Mouse (Mus musculus): ENCODE measurements around the gene Gemin5.
A peak's percentile ranks its signal among the peaks of the same experiment; 100 is the strongest.
"Not testable (repeated sequence)": the region's sequence is repeated elsewhere in the genome, so short reads cannot be mapped to it uniquely, and the experiment has no call there.

Gemin5 gene

GRCm38 (mm10) chr11:58168167-58168915, at the start of gene Gemin5:
Gene Gemin5, minus strand, starts transcription at chr11:58168539.
- peak; percentile 88 for DNase-seq (ENCODE audit: low spot score)

DNA sequence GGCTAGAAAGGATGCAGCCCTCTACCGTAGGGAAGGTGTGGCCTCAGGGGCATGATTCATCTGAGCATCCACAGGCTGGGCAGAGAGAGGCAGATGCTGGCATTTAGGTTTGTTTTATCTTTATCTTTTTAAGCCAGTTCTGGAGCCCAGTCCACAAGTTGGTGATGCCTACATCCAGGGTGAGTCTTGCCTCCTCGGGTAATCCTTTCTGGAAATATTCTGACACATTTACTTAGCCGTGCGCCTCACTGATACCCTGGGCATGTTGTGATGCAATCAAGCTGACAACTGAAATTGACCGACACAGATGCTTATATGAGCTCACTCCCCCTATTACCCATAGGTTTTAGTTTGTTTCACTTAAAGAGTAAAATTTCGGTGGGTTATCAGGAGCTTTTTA, 48.5 kb upstream of the Gemin5 start:
- no peak for DNase-seq (ENCODE audit: low spot score)

GRCm38 (mm10) chr11:58215814-58216213, 47.5 kb upstream of the Gemin5 start:
- DNase-seq (ENCODE audit: low spot score) = no peak

- not testable (repeated sequence) for DNase-seq (ENCODE audit: low spot score)
These were observed 46.7 kb upstream of the Gemin5 start for GRCm38 (mm10) chr11:58215049-58215430.

- DNase-seq (ENCODE audit: low spot score) = peak; percentile 71
These were observed 46.2 kb upstream of the Gemin5 start for GRCm38 (mm10) chr11:58214391-58215048.

DNA sequence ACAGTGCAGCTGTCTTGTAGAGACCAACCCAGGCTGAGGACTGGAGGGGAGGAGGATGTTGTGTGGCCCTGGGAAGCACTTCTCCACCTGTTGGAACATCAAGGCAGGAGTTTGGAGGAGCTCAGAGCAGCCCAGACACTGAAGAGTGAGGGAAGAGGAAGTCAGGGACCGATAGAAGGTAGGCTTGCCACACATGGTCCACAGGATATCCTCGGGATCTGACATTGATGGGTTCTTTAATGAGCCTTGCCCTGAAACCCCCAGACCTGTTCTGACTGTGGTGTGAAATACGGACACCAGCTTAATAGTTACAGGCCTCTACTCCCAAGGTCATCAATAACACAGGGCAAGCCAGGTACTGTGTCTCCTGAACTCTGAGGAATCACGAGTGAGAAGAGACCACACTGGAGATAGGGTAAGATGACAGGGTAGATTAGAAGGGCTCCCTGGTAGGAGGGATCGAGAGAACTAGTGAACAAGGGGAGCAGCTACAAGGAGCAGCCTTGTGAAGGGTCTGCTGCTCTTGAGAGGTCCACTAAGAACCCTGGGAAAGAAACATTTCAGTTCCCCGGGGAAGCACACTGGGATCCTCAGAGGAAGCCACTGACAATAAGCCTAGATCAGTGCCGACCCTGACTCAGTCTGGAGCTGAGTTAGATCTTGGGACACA, 45.5 kb upstream of the Gemin5 start:
- DNase-seq (ENCODE audit: low spot score) = no peak

DNA sequence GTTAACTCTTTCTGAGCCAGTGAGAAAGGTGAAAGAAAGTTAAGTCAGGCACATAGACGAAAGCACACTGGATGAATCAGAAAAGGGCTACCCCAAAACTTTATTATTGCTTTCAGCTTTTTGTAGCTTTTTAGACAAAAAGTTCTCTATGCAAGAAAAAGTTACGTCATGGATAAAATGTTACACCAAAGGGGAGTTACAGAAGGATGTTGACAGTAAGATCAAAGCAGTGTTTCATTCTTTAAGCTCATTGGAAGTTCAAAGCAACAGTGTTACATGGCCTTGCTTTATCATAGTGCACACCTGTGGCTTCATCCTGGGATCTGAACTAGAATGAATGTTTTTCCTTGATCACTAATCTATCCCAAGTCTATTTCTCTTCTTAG, 43.3 kb upstream of the Gemin5 start:
- no peak for DNase-seq (ENCODE audit: low spot score)

- DNase-seq (ENCODE audit: low spot score) = peak; percentile 27
These were observed 42.8 kb upstream of the Gemin5 start for GRCm38 (mm10) chr11:58211062-58211681.

DNA sequence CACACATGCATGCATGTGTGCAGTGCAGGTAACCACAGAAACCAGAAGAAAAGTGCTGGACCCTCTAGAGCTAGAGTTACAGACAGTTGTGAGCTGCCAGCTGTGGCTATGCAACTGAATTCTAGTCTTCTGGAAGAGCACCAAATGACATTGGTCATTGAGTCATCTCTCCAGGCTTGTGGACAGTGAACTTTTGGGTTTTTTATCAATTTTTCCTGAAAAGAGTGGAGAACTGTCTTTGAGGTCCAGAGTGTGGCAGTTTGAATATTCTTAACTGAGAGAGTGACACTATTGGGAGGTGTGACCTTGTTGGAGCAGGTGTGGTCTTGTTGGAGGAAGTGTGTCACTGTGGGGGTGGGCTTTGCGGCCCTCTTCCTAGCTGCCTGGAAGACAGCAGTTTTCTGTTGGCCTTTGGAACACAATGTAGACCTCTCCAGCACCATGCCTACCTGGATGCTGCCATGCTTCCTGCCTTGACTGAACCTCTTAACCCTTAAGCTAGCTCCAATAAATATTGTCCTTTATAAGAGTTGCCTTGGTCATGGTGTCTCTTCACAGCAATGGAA, 42.1 kb upstream of the Gemin5 start:
- DNase-seq (ENCODE audit: low spot score) = no peak

DNA sequence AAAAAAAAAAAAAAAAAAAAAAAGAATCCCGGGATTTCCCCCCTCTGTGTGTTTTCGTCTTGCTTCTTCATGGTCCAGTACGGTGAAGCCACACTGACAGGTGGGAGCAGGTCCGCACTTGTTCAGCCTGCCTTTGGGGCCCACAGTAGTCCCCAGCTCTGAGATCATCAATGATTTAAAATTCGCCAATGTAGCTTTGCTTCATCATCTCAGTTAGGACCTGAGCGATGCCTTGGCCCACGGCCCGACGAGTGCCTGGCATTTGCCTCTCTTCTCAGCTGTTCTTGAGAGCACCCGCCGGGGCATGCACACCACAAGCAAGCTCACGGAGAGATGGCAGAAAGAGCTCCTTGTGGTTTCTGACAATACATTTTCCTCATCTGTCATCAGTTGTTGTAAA, 32.7 kb upstream of the Gemin5 start:
- no peak for DNase-seq (ENCODE audit: low spot score)

GRCm38 (mm10) chr11:58200226-58200625, 31.9 kb upstream of the Gemin5 start:
- DNase-seq (ENCODE audit: low spot score) = no peak

- DNase-seq (ENCODE audit: low spot score) = peak; percentile 70
These were observed 31.1 kb upstream of the Gemin5 start, which contains the start of the genes Igtp and Irgm2 for GRCm38 (mm10) chr11:58199229-58200037. Gene Igtp, plus strand, starts transcription at chr11:58199556. Gene Irgm2, plus strand, starts transcription at chr11:58199618.

DNA sequence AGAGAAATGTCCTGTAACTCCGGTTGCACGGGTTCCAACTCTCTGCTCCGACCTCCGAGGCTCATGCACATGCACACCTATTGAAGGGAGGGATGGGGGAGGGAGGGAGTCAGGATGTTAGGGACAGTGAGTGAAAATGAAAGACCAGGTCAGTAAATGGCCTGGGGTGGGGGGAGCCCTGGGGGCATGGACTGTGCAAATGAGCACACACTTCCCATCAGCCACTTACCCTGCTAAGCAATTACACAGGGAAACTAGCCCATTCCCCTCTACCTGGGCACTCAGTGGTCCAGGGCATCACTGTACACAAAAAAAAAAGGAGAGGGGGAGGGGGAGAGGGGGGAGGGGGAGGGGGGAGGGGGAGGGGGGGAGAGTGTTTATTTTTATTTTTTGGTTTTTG, 30.3 kb upstream of the Gemin5 start:
- DNase-seq (ENCODE audit: low spot score) = no peak

DNA sequence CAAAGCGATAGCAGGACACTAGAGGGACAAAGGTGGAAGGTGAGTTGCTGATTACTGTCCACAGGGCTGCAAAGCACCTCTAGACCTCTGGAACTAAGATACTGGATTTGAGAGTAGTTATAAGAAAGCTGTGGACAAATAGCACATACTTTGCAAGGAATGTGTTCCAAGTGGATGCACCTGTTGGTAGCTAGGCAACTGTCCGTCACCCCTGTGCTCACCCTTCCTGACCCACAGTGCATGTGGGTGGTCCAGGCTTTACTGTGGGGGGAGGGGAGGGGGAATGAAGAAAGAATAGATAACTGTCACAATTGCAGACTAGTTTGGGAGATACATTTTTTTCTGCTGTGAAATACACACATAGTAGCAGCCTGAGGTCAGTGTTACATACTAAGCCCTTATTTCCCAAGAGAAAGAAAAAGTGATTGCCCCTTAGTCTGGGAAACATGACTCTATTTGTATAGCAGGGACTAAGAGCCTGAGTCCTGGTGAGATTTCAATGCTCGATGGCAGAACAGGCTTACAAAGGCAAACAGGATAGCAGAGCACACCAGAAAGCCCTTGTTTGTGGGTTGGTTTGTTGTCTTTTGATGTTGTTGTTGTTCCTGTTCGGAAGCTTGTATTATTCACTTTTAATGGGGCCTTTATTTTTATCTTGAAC, 25.7 kb upstream of the Gemin5 start:
- DNase-seq (ENCODE audit: low spot score) = no peak

GRCm38 (mm10) chr11:58193326-58193725, 25.0 kb upstream of the Gemin5 start:
- DNase-seq (ENCODE audit: low spot score) = no peak

DNA sequence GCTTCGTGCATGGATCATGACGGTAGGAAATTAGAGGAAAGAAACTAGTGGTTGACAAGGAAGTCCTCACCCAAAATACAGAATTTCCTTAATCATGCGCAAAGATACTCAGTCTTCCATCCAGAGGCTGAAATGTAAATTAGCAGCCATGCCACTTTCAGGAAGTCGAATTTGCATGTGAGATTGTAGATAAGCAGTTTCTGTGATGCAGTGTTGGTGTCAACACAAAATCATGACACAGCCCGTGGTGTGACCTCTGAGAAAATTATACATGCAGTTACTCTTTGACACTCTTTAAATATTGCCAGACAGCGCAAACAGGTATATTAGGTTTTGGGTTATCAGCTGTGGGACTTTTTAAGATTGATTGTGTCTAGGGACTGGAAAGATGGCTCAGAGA, 21.3 kb upstream of the Gemin5 start:
- DNase-seq (ENCODE audit: low spot score) = no peak

DNA sequence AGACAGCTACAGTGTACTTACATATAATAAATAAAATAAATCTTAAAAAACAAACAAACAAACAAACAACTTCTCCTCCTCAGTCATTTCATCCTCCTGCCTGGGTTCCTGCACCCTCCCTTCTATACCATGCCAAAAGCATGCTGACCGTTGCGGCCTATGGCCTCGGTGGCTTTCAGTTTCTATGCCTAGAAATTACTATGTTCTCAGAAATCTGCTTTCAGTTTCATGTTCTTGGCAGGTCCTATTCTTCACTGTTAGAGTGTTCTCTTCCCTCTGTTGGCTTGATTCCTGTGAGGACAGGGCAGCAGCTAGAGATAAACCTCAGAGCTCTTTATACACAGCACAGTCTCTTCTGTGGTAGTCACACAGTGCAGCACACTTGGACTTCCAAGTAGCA, 15.2 kb upstream of the Gemin5 start:
- no peak for DNase-seq (ENCODE audit: low spot score)

DNA sequence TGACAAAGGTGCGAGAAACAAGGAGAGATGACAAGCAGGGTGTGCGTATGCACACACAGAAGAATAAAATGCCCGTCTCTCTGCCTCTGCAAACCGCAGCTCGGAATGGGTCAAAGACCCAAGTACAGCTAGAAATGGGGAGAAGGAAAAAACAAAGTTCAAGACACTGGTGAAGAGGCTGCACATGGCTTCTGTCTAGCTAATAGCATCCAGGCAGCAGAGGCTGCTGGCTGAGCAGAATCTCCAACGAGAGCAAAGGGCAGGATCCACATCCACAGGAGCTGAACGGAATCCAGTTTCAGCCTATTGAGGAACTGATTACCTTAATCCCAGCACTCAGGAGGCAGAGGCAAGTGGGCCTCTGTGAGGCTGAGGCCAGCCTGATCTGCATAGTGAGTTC, 12.4 kb upstream of the Gemin5 start:
- no peak for DNase-seq (ENCODE audit: low spot score)

GRCm38 (mm10) chr11:58179986-58180385, 11.6 kb upstream of the Gemin5 start:
- not testable (repeated sequence) for DNase-seq (ENCODE audit: low spot score)

- peak; percentile 58 for DNase-seq (ENCODE audit: low spot score)
These were observed 11.2 kb upstream of the Gemin5 start for GRCm38 (mm10) chr11:58179563-58179962.
